Mouse (Mus musculus): ENCODE results near the gene Spef1. TPM values are rescaled to one million over a fixed set of nuclear protein-coding genes. Genes with fewer than 3 reads are reported as not detected.
A peak's percentile ranks its signal among the peaks of the same experiment; 100 is the strongest.

Gene Spef1
- polyA plus RNA-seq, 1 experiment from 2014 or later, result 0.59 TPM

- peak; percentile 68 for ATAC-seq
- Histone ChIP-seq H3K27me3 (ENCODE audit: insufficient read depth, low read length) (no peaks in the 10 kb centered on the region), H3K9me3 (ENCODE audit: low read length) (no peaks in the 10 kb centered on the region), H3K27ac (ENCODE audit: low read depth) (peak within 1 kb of the TSS; percentile 16; the same call in 1 of the 2 replicates), H3K4me3 (ENCODE audit: low read depth, low read length) (peak within 1 kb of the TSS; percentile 49), H3K36me3 (replicated peaks; ENCODE audit: insufficient read depth, low read length) (no peaks in the 10 kb centered on the region), H3K4me2 (ENCODE audit: low read depth, low read length) (peak within 1 kb of the TSS; percentile 73), H3K9ac (replicated peaks) (peak within 1 kb of the TSS; percentile 64), H3K4me1 (ENCODE audit: insufficient read depth) (peaks cover 33% of the 10 kb centered on the region)
- no peak for TF ChIP-seq CTCF (IDR thresholded peaks at IDR 0.05; ENCODE audit: low read depth)
- no peak for TF ChIP-seq EP300 (IDR thresholded peaks at IDR 0.05; ENCODE audit: low read depth)
- peak; percentile 64 for DNase-seq
- 3% methylated on average over 27 of the region's 28 CpGs for WGBS (ENCODE audit: insufficient replicate concordance)
These were observed 59.8 kb downstream of the Spef1 start, which contains the start of gene Hspa12b for GRCm38 (mm10) chr2:131127161-131127730. Hspa12b (plus strand) TSS chr2:131127280.

GRCm38 (mm10) chr2:131125964-131126815 is 60.9 kb downstream of the Spef1 start:
- Histone ChIP-seq H3K4me1 (ENCODE audit: insufficient read depth) (peaks cover 33% of the 10 kb centered on the region), H3K4me2 (ENCODE audit: low read depth, low read length) (no peak overlapping the region), H3K36me3 (replicated peaks; ENCODE audit: insufficient read depth, low read length) (no peaks in the 10 kb centered on the region), H3K4me3 (ENCODE audit: low read depth, low read length) (no peak overlapping the region), H3K9ac (replicated peaks) (no peak overlapping the region), H3K27me3 (ENCODE audit: insufficient read depth, low read length) (no peaks in the 10 kb centered on the region), H3K27ac (ENCODE audit: low read depth) (no peak overlapping the region), H3K9me3 (ENCODE audit: low read length) (no peaks in the 10 kb centered on the region)
- no peak for ATAC-seq
- no peak for DNase-seq
- 62% methylated on average over 9 of the region's 9 CpGs for WGBS (ENCODE audit: insufficient replicate concordance)
- TF ChIP-seq EP300 (IDR thresholded peaks at IDR 0.05; ENCODE audit: low read depth) (no peak), CTCF (IDR thresholded peaks at IDR 0.05; ENCODE audit: low read depth) (no peak)

GRCm38 (mm10) chr2:131125157-131125963 is 61.7 kb downstream of the Spef1 start:
- DNase-seq (no peak), ATAC-seq (no peak)
- Histone ChIP-seq H3K36me3 (replicated peaks; ENCODE audit: insufficient read depth, low read length) (no peaks in the 10 kb centered on the region), H3K9me3 (ENCODE audit: low read length) (no peaks in the 10 kb centered on the region), H3K4me2 (ENCODE audit: low read depth, low read length) (no peak overlapping the region), H3K27me3 (ENCODE audit: insufficient read depth, low read length) (no peaks in the 10 kb centered on the region), H3K9ac (replicated peaks) (no peak overlapping the region), H3K4me1 (ENCODE audit: insufficient read depth) (peaks cover 33% of the 10 kb centered on the region), H3K27ac (ENCODE audit: low read depth) (no peak overlapping the region), H3K4me3 (ENCODE audit: low read depth, low read length) (no peak overlapping the region)
- WGBS (ENCODE audit: insufficient replicate concordance), result 80% methylated on average over 9 of the region's 9 CpGs
- TF ChIP-seq CTCF (IDR thresholded peaks at IDR 0.05; ENCODE audit: low read depth) (no peak), EP300 (IDR thresholded peaks at IDR 0.05; ENCODE audit: low read depth) (no peak)

- Histone ChIP-seq H3K9me3 (ENCODE audit: low read length) (no peaks in the 10 kb centered on the region), H3K27me3 (ENCODE audit: insufficient read depth, low read length) (no peaks in the 10 kb centered on the region), H3K4me1 (ENCODE audit: insufficient read depth) (peaks cover 25% of the 10 kb centered on the region), H3K4me2 (ENCODE audit: low read depth, low read length) (no peak overlapping the region), H3K27ac (ENCODE audit: low read depth) (no peak overlapping the region), H3K36me3 (replicated peaks; ENCODE audit: insufficient read depth, low read length) (no peaks in the 10 kb centered on the region), H3K4me3 (ENCODE audit: low read depth, low read length) (no peak overlapping the region), H3K9ac (replicated peaks) (no peak overlapping the region)
- no peak; the same call in 1 of the 2 replicates for ATAC-seq
- DNase-seq, result no peak
- 26% methylated on average over 3 of the region's 3 CpGs for WGBS (ENCODE audit: insufficient replicate concordance)
- TF ChIP-seq CTCF (IDR thresholded peaks at IDR 0.05; ENCODE audit: low read depth), result no peak
- no peak for TF ChIP-seq EP300 (IDR thresholded peaks at IDR 0.05; ENCODE audit: low read depth)
These were observed 62.9 kb downstream of the Spef1 start for GRCm38 (mm10) chr2:131124166-131124565.

Other genes with a start within 250 kb of the Spef1 start
- 0.07 and 0.26 TPM in 2 replicates for gene Gfra4, start 144.2 kb downstream of the Spef1 start, polyA plus RNA-seq (2015; fragmentation: Nextera tagmentation; extraction: Ambion mirVana)
- gene Adam33, start 123.5 kb downstream of the Spef1 start, polyA plus RNA-seq (2015; fragmentation: Nextera tagmentation; extraction: Ambion mirVana), result 1.2 TPM in 2 replicates
- gene Siglec1, start 100.5 kb downstream of the Spef1 start, polyA plus RNA-seq (2015; fragmentation: Nextera tagmentation; extraction: Ambion mirVana), result 1.9 and 2.0 TPM in 2 replicates
- 0.65 and 0.67 TPM in 2 replicates for gene Hspa12b, start 60.0 kb downstream of the Spef1 start, polyA plus RNA-seq (2015; fragmentation: Nextera tagmentation; extraction: Ambion mirVana)
- gene Gm11037, start 53.8 kb downstream of the Spef1 start, polyA plus RNA-seq (2015; fragmentation: Nextera tagmentation; extraction: Ambion mirVana), result not detected in 2 replicates
- gene 1700037H04Rik, start 27.2 kb downstream of the Spef1 start, polyA plus RNA-seq (2015; fragmentation: Nextera tagmentation; extraction: Ambion mirVana), result 58.1 and 61.6 TPM in 2 replicates
- 4.2 and 4.8 TPM in 2 replicates for gene Cenpb, start 7.2 kb downstream of the Spef1 start, polyA plus RNA-seq (2015; fragmentation: Nextera tagmentation; extraction: Ambion mirVana)
- gene Cdc25b, start 333 bp downstream of the Spef1 start, polyA plus RNA-seq (2015; fragmentation: Nextera tagmentation; extraction: Ambion mirVana), result 67.6 and 77.7 TPM in 2 replicates
- gene Ap5s1, start 19.8 kb upstream of the Spef1 start, polyA plus RNA-seq (2015; fragmentation: Nextera tagmentation; extraction: Ambion mirVana), result 19.5 TPM in 2 replicates
- 21.2 and 22.1 TPM in 2 replicates for gene Mavs, start 46.8 kb upstream of the Spef1 start, polyA plus RNA-seq (2015; fragmentation: Nextera tagmentation; extraction: Ambion mirVana)
- 17.2 and 21.3 TPM in 2 replicates for gene Pank2, start 75.2 kb upstream of the Spef1 start, polyA plus RNA-seq (2015; fragmentation: Nextera tagmentation; extraction: Ambion mirVana)
- 0.50 and 0.94 TPM in 2 replicates for gene Rnf24, start 165.6 kb upstream of the Spef1 start, polyA plus RNA-seq (2015; fragmentation: Nextera tagmentation; extraction: Ambion mirVana)

Data from liver, postnatal 0 days (tissue).